Mouse (Mus musculus): ENCODE results near the gene Cacng3.

Gene Cacng3

DNA sequence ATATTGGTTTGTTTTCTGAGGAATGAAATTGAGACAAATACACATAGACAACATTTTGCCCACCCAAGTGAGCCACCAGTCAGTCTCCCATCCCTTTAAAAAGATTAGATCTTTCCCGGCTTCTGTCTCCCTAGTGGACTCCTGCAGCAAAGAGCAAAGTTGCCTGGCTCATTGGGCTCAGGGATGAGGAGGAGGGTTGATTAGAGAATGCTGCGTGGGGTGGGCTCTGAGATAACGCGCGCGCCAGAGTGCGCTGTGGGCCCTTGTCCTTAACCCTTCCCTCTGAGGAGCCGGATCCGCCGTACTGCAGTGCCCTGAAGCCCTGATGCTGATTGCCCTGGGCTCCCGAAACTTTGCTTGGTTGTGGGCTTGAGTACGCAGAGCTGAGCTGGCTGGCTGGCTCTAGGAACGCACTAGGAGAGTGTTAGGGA is at the start of gene Cacng3:
Gene Cacng3 (plus strand): TSS at position 51 of the 431 bp plus-strand sequence.
- DNase-seq: no peak

DNA sequence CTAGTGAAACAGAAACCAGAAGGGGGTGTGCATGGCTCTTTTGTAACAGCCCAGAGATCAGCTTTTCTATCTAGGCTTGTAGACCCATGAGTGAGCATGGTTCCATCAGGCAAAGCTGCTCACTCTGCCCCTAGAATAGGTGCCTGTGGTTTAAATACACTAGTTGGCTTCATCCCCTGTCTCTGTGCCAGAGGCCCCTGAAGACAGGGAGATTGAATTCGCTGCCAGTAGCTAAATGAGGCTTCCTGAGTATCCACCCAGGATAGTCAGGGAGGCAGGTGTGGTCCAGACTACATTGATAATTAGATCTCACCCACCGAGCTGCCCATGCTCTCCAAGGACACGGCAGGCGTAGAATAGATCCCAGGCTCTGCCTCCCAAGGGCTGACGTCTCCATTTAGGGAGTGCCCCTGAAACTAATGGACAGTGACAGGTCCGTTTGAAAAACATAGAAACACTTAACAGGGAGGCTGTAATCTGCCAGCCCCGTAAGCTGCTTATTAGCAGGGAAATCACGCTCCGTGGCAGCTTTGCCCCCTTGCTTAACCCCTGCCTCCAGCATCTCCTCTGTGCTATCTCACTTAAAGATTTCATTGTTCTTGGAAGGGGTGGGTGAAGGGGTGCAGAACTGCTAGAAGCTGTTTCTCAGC is 48.0 kb upstream of the Cacng3 start:
- DNase-seq: no peak

GRCm38 (mm10) chr7:122623753-122624152 is 46.5 kb upstream of the Cacng3 start:
- DNase-seq: no peak

DNA sequence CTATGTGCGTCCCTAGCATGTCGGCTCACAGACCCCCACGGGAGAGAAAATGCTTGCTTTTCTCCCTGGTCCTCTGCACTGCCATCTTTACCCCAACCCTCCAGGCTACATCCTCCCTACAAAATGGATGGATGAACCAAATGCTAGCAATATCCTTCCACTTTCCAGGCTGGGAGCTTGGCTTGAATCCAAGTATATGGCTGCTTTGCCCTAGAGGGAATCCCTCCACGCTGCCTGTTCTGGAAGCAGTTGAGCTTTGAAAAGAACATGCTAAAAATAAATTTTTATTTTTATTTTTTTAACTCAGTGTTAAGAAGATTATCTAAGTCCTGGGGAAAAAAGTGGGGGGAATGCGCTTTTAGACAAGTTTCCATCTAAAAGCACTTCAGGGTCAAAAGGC is 42.2 kb upstream of the Cacng3 start:
- no peak for DNase-seq

DNA sequence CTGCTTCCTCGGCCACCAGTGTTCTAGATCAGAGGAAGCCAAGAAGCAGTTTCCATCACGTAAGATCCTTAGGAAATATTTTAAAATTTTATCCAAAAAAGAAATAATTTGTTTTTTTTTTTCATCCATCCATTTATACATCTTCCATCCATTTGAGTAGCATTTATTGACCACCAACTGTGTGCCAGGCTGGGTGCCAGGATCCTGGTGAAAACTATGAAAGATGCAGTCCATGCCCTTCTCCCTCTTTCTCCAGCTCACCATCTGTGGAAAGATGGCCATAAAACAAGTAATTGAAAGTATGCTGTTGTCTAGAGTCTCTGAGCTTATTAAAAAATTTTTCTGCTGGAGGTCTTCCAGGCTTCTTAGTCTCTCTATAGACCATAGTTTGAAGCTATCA is 39.9 kb upstream of the Cacng3 start:
- DNase-seq: no peak

- no peak for DNase-seq
Observed at GRCm38 (mm10) chr7:122631151-122631550, 39.1 kb upstream of the Cacng3 start.

DNA sequence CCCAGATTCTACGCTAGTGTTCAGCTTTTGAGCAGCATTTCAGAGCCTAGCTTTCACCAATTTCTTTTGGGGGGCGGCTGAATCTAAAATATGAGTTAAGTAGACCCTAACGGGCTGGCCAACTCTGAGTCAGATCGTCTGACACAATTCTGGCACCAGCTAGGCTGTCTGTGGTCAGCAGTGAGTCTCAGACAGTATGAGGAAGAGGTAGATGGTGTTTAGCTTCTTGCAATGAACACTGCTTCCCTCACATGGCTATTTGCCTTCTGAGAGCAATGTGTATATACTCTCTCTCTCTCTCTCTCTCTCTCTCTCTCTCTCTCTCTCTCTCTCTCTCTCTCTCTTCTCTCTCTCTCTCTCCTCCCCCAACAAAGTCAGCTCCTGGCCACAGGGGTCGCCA is 37.3 kb upstream of the Cacng3 start:
- no peak for DNase-seq

DNA sequence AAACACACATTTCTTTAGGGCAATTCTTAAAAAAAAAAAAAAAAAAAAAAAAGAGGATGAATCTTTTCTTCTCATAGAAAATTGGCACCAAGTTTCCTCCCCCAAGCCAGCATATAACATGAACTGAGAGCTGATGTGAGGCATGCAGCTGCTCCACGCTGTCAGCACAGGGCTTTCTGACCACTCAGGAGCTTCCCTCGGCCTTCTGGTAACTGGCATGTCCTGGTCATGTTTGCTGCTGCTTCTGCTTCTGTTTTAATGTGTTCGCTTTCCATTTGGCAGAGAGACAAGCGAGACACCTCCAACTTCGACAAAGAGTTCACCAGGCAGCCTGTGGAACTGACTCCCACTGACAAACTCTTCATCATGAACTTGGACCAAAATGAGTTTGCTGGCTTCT is 36.8 kb upstream of the Cacng3 start:
- no peak for DNase-seq

DNA sequence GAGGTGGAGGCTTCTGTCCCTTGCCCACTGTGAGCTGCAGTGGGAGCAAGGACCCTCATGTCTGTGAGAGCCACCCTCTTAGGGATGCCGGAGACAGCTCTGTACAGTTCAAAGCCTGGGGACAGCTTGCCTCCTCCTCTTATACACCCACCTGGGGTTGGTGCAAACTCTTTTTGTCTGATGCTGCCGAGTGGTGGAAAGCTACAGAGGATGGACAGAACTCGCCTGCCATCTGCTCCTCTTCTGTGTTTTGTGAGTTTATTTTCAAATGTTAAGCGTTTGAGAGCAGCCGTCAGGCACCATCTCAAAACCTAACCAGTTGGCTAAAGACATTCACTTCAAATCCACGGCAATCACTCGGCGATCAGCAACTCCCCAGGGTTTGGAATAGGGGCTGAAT is 26.6 kb upstream of the Cacng3 start:
- no peak for DNase-seq

DNA sequence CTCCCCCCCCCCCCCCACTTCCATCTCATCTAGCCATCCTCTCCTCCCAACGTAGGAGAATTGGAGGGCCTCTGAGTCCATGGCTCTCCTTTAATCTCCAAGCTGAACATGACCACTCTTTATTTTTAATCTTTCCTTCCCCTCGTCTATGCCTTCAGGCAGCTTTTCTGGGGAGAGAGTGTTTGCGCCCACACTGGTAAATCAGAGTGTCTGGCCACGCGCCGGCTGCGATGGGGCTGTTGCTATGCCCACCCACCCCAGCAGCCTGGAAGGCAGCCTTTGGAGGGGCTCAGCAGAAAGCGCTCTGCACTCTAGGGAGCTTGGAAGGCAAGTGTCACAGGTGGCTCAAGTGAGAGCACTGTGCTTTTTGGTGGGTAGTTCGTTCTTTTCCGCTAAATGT is 21.0 kb upstream of the Cacng3 start:
- no peak for DNase-seq

DNA sequence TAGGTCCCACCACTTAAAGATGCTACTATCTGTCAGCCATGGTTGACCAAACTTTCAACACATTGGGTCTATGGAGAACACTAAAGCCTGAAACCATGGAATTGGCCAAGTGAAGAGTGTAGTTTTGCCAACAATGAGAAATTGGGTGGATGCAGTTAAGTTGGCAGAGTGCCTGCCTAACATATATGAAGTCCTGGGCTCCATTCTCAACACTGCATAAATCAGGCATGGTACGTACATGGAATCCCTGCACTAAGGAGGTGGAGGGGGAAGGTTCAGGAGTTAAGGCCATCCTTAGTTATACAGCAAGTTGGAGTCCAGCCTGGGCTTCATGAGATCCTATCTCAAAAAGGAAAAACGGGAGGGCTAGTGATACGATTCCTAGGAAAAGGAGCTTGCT is 17.8 kb upstream of the Cacng3 start:
- no peak for DNase-seq

DNA sequence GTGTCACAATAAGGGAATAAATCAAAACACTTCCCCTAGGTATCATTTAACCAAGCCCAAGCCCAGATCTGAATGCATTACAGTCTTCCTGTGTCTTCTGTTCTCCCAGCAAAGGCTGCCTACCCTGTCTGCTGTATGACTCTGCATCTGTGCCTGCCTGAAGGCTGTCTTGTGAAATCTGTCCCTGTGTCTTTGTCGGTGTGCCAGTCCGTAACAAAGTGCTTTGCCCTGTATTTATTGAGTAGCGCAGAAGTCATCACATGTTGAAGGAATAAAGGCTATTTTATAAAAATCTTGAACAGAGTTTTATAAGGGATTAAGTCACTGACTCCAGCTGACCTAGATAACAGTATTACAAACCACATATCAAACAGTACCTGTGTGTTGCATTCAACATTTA is 13.6 kb upstream of the Cacng3 start:
- no peak for DNase-seq

DNA sequence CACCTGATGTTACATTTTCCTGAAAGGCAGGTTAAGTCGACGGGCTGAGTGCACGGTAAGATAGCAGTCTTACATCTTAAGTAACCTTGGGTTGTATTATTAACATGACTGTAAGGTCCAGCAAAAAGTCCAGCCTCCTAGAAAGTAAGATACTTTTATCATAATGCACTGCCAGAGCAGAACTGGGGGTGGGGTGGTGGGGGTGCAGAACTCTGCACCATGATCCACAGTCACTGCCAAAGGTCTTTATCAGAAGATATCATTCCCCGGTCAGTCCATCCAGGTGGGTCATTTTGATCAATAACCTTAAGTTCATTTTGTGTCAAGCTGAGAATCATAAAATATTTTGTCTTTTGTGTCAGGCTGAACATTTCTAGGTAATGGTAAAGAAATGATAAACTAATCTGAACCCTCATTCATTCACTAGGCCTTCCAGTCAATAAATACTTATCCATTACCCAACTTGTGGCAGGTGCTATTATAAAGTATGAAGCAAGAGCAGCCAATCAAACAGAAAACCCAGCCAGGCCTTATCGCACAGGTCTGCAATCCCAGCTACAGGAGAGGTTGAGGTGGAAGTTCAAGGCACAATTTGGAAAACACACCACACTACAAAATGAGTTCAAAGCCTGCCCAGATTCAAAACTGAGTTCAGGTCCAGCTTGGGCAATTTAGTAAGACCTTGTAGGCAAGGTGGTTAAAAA is 12.7 kb upstream of the Cacng3 start:
- DNase-seq: no peak

- no peak for DNase-seq
Observed at GRCm38 (mm10) chr7:122665311-122666049, 4.8 kb upstream of the Cacng3 start.

- peak; percentile 25 for DNase-seq
Observed at GRCm38 (mm10) chr7:122667903-122668302, 2.4 kb upstream of the Cacng3 start.

DNA sequence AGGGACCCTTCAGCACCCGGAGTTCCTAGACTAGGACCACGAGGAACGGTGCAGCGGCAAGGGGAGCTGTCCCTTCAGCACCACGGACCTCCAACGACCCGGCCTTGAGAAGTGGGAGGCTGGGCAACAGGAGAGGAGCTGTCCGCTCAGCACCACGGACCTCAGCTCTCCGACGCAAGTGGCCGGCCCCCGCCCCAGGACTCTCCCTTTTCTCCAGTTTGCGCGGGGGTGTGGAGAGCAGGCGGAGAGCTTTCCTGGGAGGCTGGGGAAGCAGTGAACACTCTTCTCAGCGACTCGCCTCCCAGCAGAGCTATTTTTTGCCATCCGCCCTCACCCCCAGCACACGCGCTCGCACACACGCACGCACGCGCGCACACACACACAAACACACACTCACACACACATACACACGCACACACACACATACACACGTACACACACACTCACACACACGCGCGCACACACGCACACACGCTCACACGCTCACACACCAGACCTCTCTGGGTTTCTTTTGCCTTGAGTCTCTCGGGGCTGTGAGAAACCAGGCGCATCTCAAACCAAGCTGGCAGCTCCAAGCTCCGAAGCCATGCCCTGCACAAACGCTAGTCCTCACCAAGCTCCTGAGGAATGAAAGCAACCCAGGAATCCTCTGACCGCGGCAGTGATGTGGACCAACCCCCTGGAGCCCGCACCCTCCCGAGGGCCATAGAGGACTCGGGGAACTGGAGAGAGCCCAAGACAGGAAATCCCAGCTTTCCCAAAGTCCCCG is 765 bp downstream of the Cacng3 start:
- peak; percentile 94 for DNase-seq

DNA sequence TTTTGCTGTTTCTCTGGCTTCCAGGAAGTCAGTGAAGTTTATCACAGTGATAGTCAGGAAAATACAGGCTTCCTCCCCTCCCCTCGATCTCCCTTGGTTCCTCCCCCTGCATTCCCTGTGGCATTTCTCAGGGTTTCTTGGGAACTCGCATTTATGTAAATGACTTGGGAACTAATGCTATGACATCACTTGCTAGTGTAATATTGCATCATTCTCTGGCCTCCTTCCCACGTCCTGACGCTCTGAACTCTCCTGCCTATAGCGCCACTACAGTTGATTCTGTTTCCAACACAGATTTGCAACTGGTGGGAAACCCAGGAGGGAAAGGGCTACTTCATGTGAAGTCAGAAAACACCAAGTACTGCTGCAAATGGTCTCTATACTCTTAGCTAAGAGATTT is 2.7 kb downstream of the Cacng3 start:
- DNase-seq: no peak

DNA sequence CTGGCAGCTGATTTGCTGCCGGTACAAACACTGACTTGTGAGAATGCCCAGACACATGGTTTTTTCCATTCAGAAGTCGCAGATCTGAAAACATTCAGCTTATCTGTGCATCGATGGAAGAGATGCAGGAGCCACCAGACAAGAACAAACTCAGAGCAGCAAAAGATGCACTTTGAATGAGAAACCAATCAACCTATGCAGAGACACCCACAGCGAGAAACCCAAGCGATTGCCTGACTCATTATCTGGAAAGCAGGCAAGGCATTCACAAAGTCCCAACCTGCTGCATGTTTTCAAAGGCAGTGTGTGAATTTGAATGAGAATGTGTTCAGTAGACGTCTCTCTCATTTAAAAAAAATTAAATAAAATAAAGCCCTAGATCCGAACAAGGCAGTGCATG is 4.9 kb downstream of the Cacng3 start:
- DNase-seq: no peak

DNA sequence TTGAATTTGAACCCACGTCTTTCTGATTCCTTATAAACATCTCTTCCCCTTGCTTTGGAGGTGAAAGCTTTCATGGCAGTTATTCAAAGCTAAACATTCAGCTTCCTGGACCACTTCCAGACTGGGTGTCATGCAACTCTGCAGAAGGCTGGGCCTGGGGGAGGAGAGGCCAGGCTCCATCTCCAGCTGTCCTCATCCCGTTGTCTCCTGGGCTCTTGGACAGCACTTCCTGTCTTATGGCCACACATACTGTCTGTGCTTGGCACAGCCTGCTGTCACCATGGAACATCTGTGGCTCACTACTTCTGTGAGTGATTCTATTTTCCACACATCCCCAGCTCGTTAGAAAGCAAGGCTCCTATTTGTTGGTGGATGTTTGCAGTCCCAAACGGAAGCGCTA is 31.5 kb downstream of the Cacng3 start:
- peak; percentile 6 for DNase-seq

- DNase-seq: no peak
Observed at GRCm38 (mm10) chr7:122702443-122702842, 32.2 kb downstream of the Cacng3 start.

DNA sequence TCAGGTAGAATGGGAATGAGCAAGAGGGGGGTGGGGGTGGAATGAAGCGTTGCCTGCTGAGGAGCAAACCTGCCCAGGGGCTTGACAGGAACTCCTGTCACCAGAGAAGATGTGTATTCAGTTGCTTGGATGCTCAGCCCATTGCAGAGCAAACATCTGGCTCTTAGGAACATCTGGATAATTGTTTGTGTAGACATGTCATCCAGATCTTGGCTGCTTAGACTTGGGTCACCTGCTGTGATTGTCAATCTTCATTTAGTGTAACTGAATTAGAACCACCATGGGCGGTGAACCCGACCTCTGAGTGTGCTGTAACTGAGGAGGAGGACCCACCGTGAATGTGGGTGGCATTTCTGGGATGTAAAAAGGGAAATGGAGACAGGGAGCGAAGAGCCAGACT is 36.4 kb downstream of the Cacng3 start:
- DNase-seq: no peak

DNA sequence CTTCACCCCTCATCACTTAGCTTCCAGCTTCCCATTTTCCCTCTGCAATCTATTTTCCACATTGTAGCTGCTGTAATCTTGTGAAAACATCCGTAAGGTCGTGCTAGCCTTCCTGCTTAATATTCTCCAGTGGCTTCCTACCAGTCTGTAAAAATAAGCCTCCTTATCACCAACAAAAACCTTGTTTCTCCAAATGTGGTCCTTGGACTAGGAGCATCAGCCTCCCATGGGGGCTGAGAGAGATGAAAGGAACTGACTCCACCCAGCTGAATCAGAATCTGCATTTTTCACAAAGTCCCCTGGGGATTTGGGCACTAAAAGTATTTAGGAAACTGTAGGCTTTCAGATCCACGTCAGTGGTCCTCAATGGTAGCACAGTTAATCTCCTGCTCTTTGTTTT is 46.0 kb downstream of the Cacng3 start:
- DNase-seq: no peak

DNA sequence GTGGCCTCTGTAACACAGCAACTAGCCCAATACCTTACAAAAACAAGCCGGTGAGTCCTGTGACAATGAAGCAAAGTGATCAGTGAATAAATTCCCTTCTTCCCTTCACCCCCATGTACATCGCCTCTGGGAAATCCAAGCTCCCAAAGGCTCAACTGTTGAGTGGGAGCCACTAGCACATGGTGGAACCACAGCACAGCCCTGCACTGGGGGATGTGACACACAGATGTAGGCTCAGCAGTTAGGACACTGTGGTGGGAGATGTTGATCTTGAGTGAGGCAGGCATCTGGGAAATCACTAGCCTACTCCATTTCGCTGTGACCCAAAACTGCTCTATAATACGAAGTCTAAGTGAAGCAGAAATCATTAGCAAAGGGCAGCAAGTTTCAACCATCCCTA is 48.2 kb downstream of the Cacng3 start:
- no peak for DNase-seq

All from lung, postnatal 14 days (tissue).